Mouse (Mus musculus): ENCODE measurements around the gene Zfp382. TPM values are rescaled to one million over a fixed set of nuclear protein-coding genes. Genes with fewer than 3 reads are reported as not detected.
"Not testable (repeated sequence)": the region's sequence is repeated elsewhere in the genome, so short reads cannot be mapped to it uniquely, and the experiment has no call there.

The Zfp382 gene
- polyA plus RNA-seq (2015; fragmentation: Nextera tagmentation; extraction: Ambion mirVana) = 10.9 and 13.6 TPM in 2 replicates

DNA sequence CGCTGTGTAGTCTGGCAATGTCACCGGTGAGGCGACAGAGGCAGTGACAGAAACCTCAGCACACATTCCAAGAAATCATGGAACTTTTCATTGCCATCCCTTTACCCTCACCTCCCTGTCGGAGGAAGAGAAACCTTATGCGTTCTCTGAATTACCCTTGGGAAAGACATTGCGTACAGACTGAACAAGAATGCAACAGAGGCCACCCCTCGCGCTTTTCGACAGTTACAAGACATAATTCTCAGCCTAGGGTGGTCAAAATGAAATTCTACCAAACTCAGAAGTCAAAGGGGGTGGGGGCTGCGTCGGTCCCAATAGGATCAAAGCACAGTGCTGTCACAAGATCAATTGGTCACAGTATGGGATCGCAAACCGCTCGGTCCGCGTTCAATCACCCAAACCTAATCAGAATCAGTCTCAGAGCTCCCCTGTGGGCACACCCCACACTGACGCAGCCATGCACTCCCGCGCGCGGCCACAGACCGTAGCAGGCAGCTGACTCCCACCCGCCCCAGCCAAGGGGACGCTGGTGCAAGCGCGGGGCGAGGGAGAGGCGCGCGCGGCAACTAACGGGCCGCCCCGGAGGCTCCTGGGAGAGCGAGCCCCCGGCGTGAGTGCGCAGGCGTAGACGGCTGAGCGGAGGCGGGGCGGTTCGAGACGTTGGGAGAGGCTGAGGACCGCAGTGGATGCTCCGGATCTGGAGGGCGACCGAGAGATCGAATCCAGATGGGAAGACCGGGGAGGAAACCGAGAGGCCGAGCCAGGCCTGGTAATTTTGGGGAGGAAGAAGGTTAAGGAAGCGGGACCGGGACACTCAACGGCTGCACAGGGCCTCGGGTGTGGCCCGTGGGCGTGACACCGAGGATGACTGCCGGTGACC, at the start of gene Zfp382:
Gene Zfp382, plus strand, starts transcription at position 635 of the 880 bp plus-strand sequence.
- DNase-seq (ENCODE audit: low spot score) = peak; percentile 91

DNA sequence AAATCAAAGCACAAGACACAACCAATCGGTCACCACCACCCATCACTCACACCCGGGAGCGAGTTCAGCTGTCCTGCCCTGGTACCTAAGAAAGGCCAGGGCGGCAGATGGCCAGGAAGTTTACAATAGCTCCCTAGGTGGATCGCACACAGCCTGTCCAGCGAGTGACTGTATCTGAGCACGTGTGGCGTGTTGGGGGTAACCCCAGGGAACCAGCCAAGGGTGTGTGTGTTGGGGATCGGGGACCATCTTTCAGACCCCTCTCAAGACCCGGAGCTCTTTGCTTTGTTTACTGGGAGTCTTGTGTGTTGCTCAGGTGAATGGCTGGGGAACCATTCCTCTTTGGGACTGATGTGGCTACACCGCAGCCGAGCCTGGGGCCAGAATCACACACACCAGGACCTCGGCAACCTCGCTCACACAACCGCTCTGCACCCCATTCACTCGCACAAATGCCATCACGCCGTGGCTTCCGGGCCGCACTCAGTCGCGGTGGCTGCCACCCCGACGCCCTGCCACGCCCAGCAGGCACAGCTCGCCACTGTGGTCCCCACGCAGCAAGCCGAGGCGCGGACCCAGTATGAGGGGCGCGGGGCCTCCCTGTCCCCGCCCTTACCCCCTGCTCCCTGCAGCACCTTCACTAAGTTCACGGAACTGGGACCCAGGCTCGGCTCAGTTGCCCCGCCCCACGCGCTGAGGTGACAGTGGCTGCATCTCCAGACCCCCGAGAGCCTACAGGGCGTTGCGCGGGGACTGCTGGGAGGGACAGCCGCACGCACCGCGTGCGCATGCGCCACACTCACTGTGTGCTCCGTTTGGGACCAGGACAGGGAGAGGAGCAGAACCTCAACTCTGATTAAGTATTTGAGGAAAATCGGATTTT, 49.4 kb upstream of the Zfp382 start, which contains the start of gene Zfp82:
Gene Zfp82, minus strand, starts transcription at position 755 of the 883 bp plus-strand sequence.
- peak; percentile 94 for DNase-seq (ENCODE audit: low spot score)

DNA sequence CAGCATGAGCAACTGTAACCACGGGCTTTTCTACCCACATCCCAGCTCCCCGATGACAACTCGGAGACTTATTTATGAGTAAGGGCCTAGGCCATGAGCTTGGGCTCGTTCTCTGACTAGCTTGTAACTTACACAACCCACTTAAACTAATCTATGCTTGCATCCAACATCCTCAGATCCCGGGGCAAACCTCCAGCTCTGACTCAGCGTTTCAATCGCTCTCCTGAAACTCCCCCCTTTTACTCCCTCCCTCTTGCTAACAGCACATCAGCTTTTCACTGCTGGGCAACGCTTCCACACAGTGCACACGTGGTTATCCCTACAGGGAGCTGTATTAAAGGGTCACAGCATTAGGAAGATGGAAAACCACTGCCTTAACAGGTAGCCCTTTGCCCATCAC, 35.2 kb upstream of the Zfp382 start:
- no peak for DNase-seq (ENCODE audit: low spot score)

- DNase-seq (ENCODE audit: low spot score) = no peak
Observed at GRCm38 (mm10) chr7:30089405-30089804, 32.3 kb upstream of the Zfp382 start.

GRCm38 (mm10) chr7:30090092-30090969, 31.4 kb upstream of the Zfp382 start, which contains the start of the genes Gm26920 and Zfp566:
Gm26920 (minus strand) TSS chr7:30090410.
Zfp566 (minus strand) TSS chr7:30090527.
- peak; percentile 98 for DNase-seq (ENCODE audit: low spot score)

DNA sequence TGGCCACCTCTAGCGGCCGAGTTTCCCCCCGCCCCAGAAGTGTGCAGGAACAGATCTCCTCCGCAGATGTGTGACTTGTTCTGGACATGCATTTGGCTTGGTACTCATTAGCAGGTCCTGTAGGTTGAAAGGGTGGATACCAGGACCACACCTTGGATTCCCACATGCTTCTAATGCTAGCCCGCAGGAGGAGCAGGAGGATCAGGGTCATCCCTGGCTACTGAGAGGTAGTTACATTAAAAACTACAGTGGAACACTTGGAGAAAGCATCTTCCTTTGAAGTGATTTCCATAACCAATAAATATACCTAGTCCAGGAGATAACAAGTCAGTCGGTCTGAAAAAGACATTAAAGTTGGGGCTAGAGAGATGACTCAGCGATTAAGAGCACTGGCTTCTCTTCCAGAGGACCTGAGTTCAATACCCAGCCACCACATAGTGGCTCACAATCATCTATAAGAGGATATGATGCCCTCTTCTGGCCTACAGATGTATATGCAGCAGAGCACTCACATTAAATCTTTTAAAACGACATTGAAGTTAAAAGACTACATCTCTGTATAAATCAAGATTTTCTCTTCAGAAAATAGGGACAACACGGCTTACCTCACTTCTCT, 30.7 kb upstream of the Zfp382 start:
- DNase-seq (ENCODE audit: low spot score) = peak; percentile 67

DNA sequence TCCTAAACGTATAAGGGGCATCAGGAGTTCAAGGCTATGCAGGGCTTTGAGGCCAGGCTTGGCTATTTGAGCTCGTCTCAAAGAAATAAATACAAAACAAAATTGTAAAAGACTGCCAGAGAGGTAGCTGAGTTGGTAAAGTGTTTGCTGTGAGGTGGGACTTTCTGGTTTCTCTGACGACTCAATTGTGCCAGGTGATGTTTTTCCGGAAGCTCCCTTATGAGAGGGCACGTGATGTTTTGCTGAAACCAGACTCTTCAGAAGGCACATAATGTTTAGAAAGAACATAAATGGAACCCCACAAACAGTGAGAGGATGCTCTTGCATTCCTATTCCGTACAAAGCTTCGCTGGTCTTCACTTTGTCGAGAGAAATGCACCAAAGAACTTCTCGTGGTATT, 29.1 kb upstream of the Zfp382 start:
- DNase-seq (ENCODE audit: low spot score) = no peak

- no peak for DNase-seq (ENCODE audit: low spot score)
Observed at GRCm38 (mm10) chr7:30093918-30094415, 27.8 kb upstream of the Zfp382 start.

DNA sequence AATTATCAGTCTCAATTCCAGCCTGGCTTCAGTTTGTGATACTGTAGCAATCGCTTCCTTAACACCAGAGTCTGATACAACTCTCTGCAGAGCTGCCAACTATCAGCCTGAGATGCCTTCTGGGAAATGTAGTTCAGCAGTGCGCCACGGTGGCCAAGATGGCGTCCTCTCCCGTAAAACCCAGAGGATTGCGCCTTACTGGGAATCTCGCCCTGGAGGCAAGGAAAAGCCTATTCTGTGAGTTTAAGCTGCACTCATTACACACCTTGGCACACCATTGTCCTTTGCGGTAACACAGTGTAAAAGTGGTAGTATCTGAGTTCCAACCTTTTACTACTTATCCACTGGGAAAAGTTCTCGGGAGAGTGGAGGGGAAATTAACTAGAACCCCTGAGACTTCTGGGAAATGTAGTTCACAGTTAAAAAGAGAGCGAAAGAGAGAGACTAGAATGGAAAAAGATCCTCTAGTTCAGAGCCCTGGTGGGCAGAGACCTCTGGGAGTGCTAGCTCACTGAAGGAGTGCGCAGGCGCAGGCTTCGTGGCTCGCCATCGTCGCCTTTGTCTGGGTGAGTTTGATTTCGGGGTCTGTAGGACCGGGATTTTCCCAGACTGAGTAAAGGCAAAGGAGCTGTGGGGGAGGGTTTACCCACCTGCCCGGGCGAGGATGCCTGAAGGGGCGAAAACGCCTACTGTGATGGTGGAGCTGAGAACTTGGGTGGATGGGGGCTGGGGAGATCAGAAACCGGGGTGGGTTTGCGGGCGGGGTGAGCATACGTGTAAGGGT, 26.9 kb upstream of the Zfp382 start, which contains the start of gene Zfp260:
Gene Zfp260, plus strand, starts transcription at position 132 of the 784 bp plus-strand sequence.
- DNase-seq (ENCODE audit: low spot score) = peak; percentile 93

GRCm38 (mm10) chr7:30095551-30096125, 26.1 kb upstream of the Zfp382 start:
- DNase-seq (ENCODE audit: low spot score) = no peak

DNA sequence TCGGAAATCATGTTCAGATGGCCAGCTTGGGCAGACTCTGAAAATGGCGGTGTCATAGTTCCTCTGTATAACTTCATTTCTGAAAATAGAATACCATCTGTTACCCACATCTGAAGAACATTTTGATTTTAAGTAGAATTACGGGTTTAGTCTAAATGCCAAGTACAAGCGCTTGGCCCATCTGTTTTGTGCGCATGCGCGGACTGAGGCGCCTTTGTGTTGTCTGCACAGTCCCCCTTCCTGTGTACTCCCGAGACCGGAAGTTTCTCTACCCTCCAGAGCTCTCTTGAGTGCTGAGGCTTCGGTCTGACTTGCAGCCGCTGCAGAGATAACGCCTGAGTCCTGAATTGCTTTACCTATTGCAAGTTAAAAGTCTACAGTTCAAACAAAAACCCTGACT, 22.4 kb upstream of the Zfp382 start:
- DNase-seq (ENCODE audit: low spot score) = peak; percentile 58

GRCm38 (mm10) chr7:30116076-30116475, 5.7 kb upstream of the Zfp382 start:
- DNase-seq (ENCODE audit: low spot score) = no peak

DNA sequence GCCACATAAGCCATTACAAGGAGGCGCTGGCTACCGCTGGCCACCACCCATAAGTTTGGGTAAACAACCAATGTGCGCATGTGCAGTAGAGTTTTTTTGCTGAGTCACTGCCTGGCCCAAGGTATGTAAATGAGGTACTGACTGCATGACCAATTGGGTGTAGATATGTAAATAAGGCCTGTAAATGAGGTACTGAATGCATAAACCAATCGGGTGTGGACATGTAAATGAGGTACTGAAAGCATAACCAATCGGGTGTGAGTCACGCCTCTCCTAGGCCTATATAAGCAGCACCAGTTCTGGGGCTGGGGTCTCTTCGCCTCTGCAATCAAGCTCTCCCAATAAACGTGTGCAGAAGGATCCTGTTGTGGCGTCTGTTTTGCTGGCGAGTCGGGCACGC, 3.8 kb upstream of the Zfp382 start:
- DNase-seq (ENCODE audit: low spot score) = not testable (repeated sequence)

DNA sequence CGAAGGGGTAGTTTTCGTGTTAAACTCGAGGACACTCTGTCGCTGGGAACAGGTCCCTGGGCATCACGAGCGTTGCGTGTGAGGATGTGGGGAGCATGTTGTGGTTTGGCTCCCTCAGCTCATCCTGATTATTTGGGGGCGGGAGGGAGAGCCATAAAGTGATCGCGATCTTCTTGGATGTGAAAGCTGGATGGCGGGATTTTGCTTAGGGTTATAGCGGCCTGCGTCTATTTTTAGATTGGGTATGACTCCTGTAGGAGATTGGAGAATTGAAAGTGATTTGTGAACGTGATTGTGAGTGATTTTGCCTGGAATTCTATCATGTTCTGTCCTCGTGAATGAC, 417 bp downstream of the Zfp382 start:
- DNase-seq (ENCODE audit: low spot score) = no peak

DNA sequence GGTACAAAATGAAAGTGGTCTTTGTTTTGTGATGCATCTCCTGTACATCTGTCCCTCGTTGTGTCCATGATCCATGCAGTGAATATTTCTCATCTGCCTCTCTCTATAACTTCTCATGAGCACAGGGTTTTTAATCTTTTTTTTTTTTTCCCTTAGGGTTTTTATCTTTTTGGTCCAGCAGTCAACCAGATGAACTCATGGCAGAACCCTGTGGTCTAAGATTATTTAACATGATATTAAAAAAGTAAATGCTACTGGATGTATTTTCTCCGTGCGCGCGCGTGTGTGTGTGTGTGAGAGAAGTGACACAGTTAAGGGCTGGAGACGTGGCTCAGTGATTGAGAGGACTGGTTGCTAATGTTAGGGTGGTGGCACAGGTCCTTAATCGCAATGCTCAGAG, 8.2 kb downstream of the Zfp382 start:
- no peak for DNase-seq (ENCODE audit: low spot score)

DNA sequence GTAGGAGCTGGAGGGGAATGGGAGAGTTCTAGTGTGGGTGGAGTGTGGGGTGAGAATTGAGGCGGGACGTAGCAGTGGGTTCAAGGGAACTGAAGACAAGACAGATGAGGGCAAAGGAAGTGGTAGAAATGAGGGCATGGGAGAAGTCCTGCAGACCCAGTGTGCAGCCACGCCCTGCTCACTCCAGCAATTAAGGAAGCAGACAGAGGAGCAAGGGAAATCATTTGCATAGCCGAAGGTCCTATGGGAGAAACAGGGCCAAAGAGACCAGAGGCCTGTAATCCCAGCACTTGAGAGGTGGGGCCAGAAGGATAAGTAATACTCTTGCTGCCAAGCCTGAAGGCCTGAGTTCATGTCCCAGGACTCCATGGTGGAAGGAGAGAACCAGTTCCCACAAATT, 10.7 kb downstream of the Zfp382 start:
- DNase-seq (ENCODE audit: low spot score) = no peak

GRCm38 (mm10) chr7:30136826-30137225, 15.1 kb downstream of the Zfp382 start:
- DNase-seq (ENCODE audit: low spot score) = no peak

DNA sequence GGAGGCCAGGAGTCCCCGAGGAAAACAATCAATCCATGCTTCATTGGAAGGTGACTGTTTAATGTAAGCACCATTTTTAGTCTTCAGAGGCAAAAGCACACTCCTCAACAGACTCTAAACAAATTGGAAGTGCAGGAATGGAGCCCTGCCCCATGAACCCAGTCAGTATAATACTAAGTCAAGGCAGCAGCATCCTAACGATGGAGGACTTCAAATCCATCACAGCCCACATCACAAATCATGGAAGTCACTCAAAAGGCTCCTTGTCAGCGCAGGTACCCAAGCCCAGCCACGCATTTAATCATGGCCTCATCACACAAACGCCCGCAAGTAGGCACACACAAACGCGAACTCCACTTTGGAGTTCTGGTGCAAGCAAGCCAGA, 21.4 kb downstream of the Zfp382 start:
- DNase-seq (ENCODE audit: low spot score) = no peak

All from thymus, postnatal 0 days (tissue).